Mouse (Mus musculus) heart, postnatal 0 days (tissue): Measurements from ENCODE around the gene Agxt2.

Source experiments
- CTCF ChIP-seq: IDR thresholded peaks from 2 replicates; pipeline ENCODE4 v1.5.1; 2016; ENCODE audit warnings: antibody characterized with exemption, control low read depth, low read depth
- EP300 ChIP-seq: IDR thresholded peaks from 2 replicates; pipeline ENCODE4 v1.6.1; 2016; ENCODE audit warnings: antibody characterized with exemption, low read depth

DNA sequence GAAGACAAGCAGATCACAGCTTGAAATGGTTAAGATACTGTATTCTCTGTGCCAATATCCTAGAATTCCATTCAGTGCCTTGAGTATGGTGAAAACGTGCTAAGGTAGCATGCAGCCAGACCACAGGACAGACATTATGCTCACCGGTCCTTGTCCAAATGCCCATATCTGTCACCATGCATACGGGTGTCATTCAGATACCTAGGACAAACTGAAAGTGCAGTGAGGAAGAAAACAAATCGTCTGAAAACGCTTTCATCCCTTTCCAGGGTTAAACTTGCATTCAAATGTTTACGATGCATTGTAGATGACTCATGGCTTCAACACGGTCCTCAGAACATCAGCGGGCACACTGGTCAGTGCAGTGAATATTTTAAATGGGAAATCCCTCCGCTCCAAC lies 83.2 kb downstream of the Agxt2 start:
- TF ChIP-seq EP300, result no peak
- TF ChIP-seq CTCF, result no peak
